Comparison of ENCODE assay signal across 9 mouse cellular contexts in genomic region chr13:73270451-73271081, GRCm38 (mm10). TPM values are rescaled to one million over a fixed set of nuclear protein-coding genes. Genes with fewer than 3 reads are reported as not detected.
DNase-seq lines count a peak whose midpoint lies in the region; ATAC-seq and TF ChIP-seq lines count a peak whose summit lies in the region.
"Had no signal": no experiment of that assay in that cellular context is flagged by ENCODE, and none has a peak within 500 bp of the region (broad histone marks: within the 10 kb centered on the region; RNA-seq: fewer than 3 reads in every experiment).

No protein-coding gene starts in this region.

- no peak for ATAC-seq in lung, postnatal 0 days
- ATAC-seq in heart, postnatal 0 days (ENCODE audit: insufficient read depth, low read depth), result peak; percentile 14; the same call in 1 of the 2 replicates
- no peak for ATAC-seq in midbrain, embryonic 12.5 days (ENCODE audit: low FRiP score, low read depth)

- TF ChIP-seq CTCF in lung, postnatal 0 days (IDR thresholded peaks at IDR 0.05), result no peak
- TF ChIP-seq CTCF in heart, postnatal 0 days (IDR thresholded peaks at IDR 0.05; ENCODE audit: low read depth), result no peak

- H3K4me1 ChIP-seq in lung, postnatal 0 days (ENCODE audit: insufficient read depth, low read depth, low read length), result no peaks in the 10 kb centered on the region
- peaks cover 40% of the 10 kb centered on the region for H3K4me1 ChIP-seq in heart, postnatal 0 days (ENCODE audit: control insufficient read depth, insufficient read depth)
- H3K4me1 ChIP-seq in midbrain, embryonic 12.5 days, result peaks cover 20% of the 10 kb centered on the region

- H3K27me3 ChIP-seq in lung, postnatal 0 days (replicated peaks; ENCODE audit: insufficient read depth, low read length), result peaks cover 65% of the 10 kb centered on the region
- H3K27me3 ChIP-seq in heart, postnatal 0 days (ENCODE audit: control insufficient read depth, insufficient read depth, low read length), result peaks cover 48% of the 10 kb centered on the region
- peaks cover 99% of the 10 kb centered on the region for H3K27me3 ChIP-seq in midbrain, embryonic 12.5 days

- WGBS in lung, postnatal 0 days, result 7% methylated on average over 22 of the region's 22 CpGs
- WGBS in heart, postnatal 0 days, result 8% methylated on average over 22 of the region's 22 CpGs
- 4% methylated on average over 22 of the region's 22 CpGs for WGBS in midbrain, embryonic 12.5 days

- DNase-seq in lung, postnatal 0 days (ENCODE audit: low spot score), result no peak
- DNase-seq in lung, postnatal 25 days (ENCODE audit: low spot score), result no peak
- DNase-seq in heart, postnatal 0 days (ENCODE audit: low spot score), result peak; percentile 29
- DNase-seq in adrenal gland, postnatal 4 days (ENCODE audit: low spot score in 2 of 2), result no peak
- no peak for DNase-seq in cerebellum, adult 9-10 months
- DNase-seq in cerebellum, postnatal 25 days, result no peak
- DNase-seq: thymus, postnatal 14 days had no signal

- no peak for TF ChIP-seq EP300 in lung, postnatal 0 days (IDR thresholded peaks at IDR 0.05)
- no peak for TF ChIP-seq EP300 in heart, postnatal 0 days (IDR thresholded peaks at IDR 0.05; ENCODE audit: low read depth)

- no peaks in the 10 kb centered on the region for H3K36me3 ChIP-seq in lung, postnatal 0 days (ENCODE audit: insufficient read depth, low read length)
- peaks cover 21% of the 10 kb centered on the region; the same call in 1 of the 2 replicates for H3K36me3 ChIP-seq in heart, postnatal 0 days (replicated peaks; ENCODE audit: control insufficient read depth, insufficient read depth, low read length)
- H3K36me3 ChIP-seq in midbrain, embryonic 12.5 days, result no peaks in the 10 kb centered on the region

- no peak overlapping the region for H3K9ac ChIP-seq in lung, postnatal 0 days (replicated peaks; ENCODE audit: low read depth)
- peak overlapping the region; percentile 57 for H3K9ac ChIP-seq in heart, postnatal 0 days (replicated peaks; ENCODE audit: low read depth, low read length)
- H3K9ac ChIP-seq in midbrain, embryonic 12.5 days (replicated peaks), result no peak overlapping the region

- no peak overlapping the region for H3K27ac ChIP-seq in lung, postnatal 0 days (ENCODE audit: low read length)
- peak overlapping the region; percentile 88 for H3K27ac ChIP-seq in heart, postnatal 0 days (ENCODE audit: low read depth)
- H3K27ac ChIP-seq in midbrain, embryonic 12.5 days (replicated peaks), result no peak overlapping the region

- H3K4me3 ChIP-seq in lung, postnatal 0 days (ENCODE audit: low read depth, low read length), result 0 out of 2 replicates have a peak overlapping the region, but pooled peaks have one; percentile 1
- peak overlapping the region; percentile 34 for H3K4me3 ChIP-seq in heart, postnatal 0 days (ENCODE audit: low read depth, low read length)
- peak overlapping the region; percentile 32 for H3K4me3 ChIP-seq in midbrain, embryonic 12.5 days

- peak overlapping the region; percentile 20; the same call in 1 of the 2 replicates for H3K4me2 ChIP-seq in lung, postnatal 0 days (replicated peaks; ENCODE audit: low read depth, low read length)
- peak overlapping the region; percentile 61 for H3K4me2 ChIP-seq in heart, postnatal 0 days (ENCODE audit: low read depth, low read length)
- H3K4me2 ChIP-seq in midbrain, embryonic 12.5 days (replicated peaks), result peak overlapping the region; percentile 54

- no peaks in the 10 kb centered on the region for H3K9me3 ChIP-seq in lung, postnatal 0 days (ENCODE audit: low read length)
- H3K9me3 ChIP-seq in heart, postnatal 0 days (replicated peaks; ENCODE audit: control insufficient read depth, low read length), result no peaks in the 10 kb centered on the region
- H3K9me3 ChIP-seq in midbrain, embryonic 12.5 days, result no peaks in the 10 kb centered on the region

RNA-seq across cellular contexts. Expression of gene Irx4, which starts 10.3 kb away (rescaled TPM):
- not detected in 2 replicates for polyA plus RNA-seq in lung, postnatal 0 days (2015; fragmentation: Nextera tagmentation; extraction: Ambion mirVana)
- total RNA-seq in heart, postnatal 0 days (2014; rRNA removed; ENCODE audit: low replicate concordance), result 64.0 and 85.4 TPM in 2 replicates
- 43.4 and 54.9 TPM in 2 replicates for polyA plus RNA-seq in heart, postnatal 0 days (2015; fragmentation: Nextera tagmentation; extraction: Ambion mirVana)
- 0.85 and 1.5 TPM in 2 replicates for polyA plus RNA-seq in midbrain, embryonic 12.5 days (2016; fragmentation: Nextera tagmentation; extraction: Ambion mirVana)
- not detected for total RNA-seq in adrenal gland, postnatal 4 days (2021)
- total RNA-seq: left cerebral cortex, adult 8-10 months had no signal

RNA-seq across cellular contexts. Expression of gene Mrpl36, which starts 57.7 kb away (rescaled TPM):
- 99.6 and 103 TPM in 2 replicates for polyA plus RNA-seq in lung, postnatal 0 days (2015; fragmentation: Nextera tagmentation; extraction: Ambion mirVana)
- 62.9 and 102 TPM in 2 replicates for total RNA-seq in heart, postnatal 0 days (2014; rRNA removed; ENCODE audit: low replicate concordance)
- 130 and 135 TPM in 2 replicates for polyA plus RNA-seq in heart, postnatal 0 days (2015; fragmentation: Nextera tagmentation; extraction: Ambion mirVana)
- polyA plus RNA-seq in midbrain, embryonic 12.5 days (2016; fragmentation: Nextera tagmentation; extraction: Ambion mirVana), result 106 and 112 TPM in 2 replicates
- 10 to 100 TPM; 49.1 to 50.2 TPM for total RNA-seq in adrenal gland, postnatal 4 days (2021)

RNA-seq across cellular contexts. Expression of gene Ndufs6, which starts 57.8 kb away (rescaled TPM):
- 270 and 333 TPM in 2 replicates for polyA plus RNA-seq in lung, postnatal 0 days (2015; fragmentation: Nextera tagmentation; extraction: Ambion mirVana)
- total RNA-seq in heart, postnatal 0 days (2014; rRNA removed; ENCODE audit: low replicate concordance), result 333 and 427 TPM in 2 replicates
- polyA plus RNA-seq in heart, postnatal 0 days (2015; fragmentation: Nextera tagmentation; extraction: Ambion mirVana), result 1,466 and 1,522 TPM in 2 replicates
- polyA plus RNA-seq in midbrain, embryonic 12.5 days (2016; fragmentation: Nextera tagmentation; extraction: Ambion mirVana), result 305 and 313 TPM in 2 replicates
- total RNA-seq in adrenal gland, postnatal 4 days (2021), result 100 to 1,000 TPM; 168 to 169 TPM

Comparison
In these comparisons a context has a peak if more than half of its experiments do, and no peak if none do; other contexts are left out.
1. RNA of gene Irx4, which starts 10.3 kb away (polyA plus RNA-seq): 43.4 to 54.9 TPM in heart, postnatal 0 days; 0.85 to 1.5 TPM in midbrain, embryonic 12.5 days and not detected in lung, postnatal 0 days; every median in the first group is over 10 times any median in the second.
2. Peak in every context shown above with its lines, with median percentiles within 50 percentile points of each other: H3K4me2 ChIP-seq and H3K4me3 ChIP-seq.